Mouse (Mus musculus): Measurements from ENCODE around the gene Igfbp3. TPM values are rescaled to one million over a fixed set of nuclear protein-coding genes. Genes with fewer than 3 reads are reported as not detected.

Gene Igfbp3
- polyA plus RNA-seq, 1 experiment from 2014 or later = 46.0 TPM

- Histone ChIP-seq H3K4me1 (replicated peaks) (no peaks in the 10 kb centered on the region), H3K27ac (no peak overlapping the region), H3K36me3 (no peaks in the 10 kb centered on the region), H3K4me2 (replicated peaks) (no peak overlapping the region), H3K4me3 (replicated peaks) (no peak overlapping the region), H3K9ac (no peak overlapping the region), H3K27me3 (replicated peaks) (no peaks in the 10 kb centered on the region), H3K9me3 (no peaks in the 10 kb centered on the region)
- WGBS = 69% methylated on average over 7 of the region's 7 CpGs
- ATAC-seq = no peak
Measured at GRCm38 (mm10) chr11:7202206-7202605, 11.5 kb downstream of the Igfbp3 start.

- no peak for ATAC-seq
- 82% methylated on average over 9 of the region's 9 CpGs for WGBS
- H3K9ac ChIP-seq = no peak overlapping the region
Measured at GRCm38 (mm10) chr11:7200393-7200783, 13.3 kb downstream of the Igfbp3 start.

GRCm38 (mm10) chr11:7199736-7200392 is 13.9 kb downstream of the Igfbp3 start:
- no peak for ATAC-seq

More at GRCm38 (mm10) chr11:7200393-7200783, 13.3 kb downstream of the Igfbp3 start:
- Histone ChIP-seq H3K9me3 (no peaks in the 10 kb centered on the region), H3K27ac (no peak overlapping the region), H3K4me3 (replicated peaks) (no peak overlapping the region), H3K4me1 (replicated peaks) (no peaks in the 10 kb centered on the region), H3K36me3 (no peaks in the 10 kb centered on the region), H3K4me2 (replicated peaks) (no peak overlapping the region), H3K27me3 (replicated peaks) (no peaks in the 10 kb centered on the region)

GRCm38 (mm10) chr11:7198481-7199256 is 15.1 kb downstream of the Igfbp3 start:
- Histone ChIP-seq H3K4me1 (replicated peaks) (no peaks in the 10 kb centered on the region), H3K27ac (no peak overlapping the region), H3K9ac (no peak overlapping the region), H3K4me2 (replicated peaks) (no peak overlapping the region), H3K9me3 (no peaks in the 10 kb centered on the region), H3K4me3 (replicated peaks) (no peak overlapping the region), H3K27me3 (replicated peaks) (no peaks in the 10 kb centered on the region), H3K36me3 (no peaks in the 10 kb centered on the region)
- no peak for ATAC-seq
- WGBS = 69% methylated on average over 10 of the region's 10 CpGs

More at GRCm38 (mm10) chr11:7199736-7200392, 13.9 kb downstream of the Igfbp3 start:
- no peaks in the 10 kb centered on the region for H3K27me3 ChIP-seq (replicated peaks)
- WGBS = 57% methylated on average over 14 of the region's 14 CpGs
- H3K4me1 ChIP-seq (replicated peaks) = no peaks in the 10 kb centered on the region
- no peak overlapping the region for H3K4me3 ChIP-seq (replicated peaks)
- no peak overlapping the region for H3K27ac ChIP-seq
- H3K36me3 ChIP-seq = no peaks in the 10 kb centered on the region
- H3K9ac ChIP-seq = no peak overlapping the region
- no peaks in the 10 kb centered on the region for H3K9me3 ChIP-seq
- no peak overlapping the region for H3K4me2 ChIP-seq (replicated peaks)

- H3K9me3 ChIP-seq = no peaks in the 10 kb centered on the region
- no peaks in the 10 kb centered on the region for H3K36me3 ChIP-seq
- no peak overlapping the region for H3K9ac ChIP-seq
- 87% methylated on average over 19 of the region's 19 CpGs for WGBS
- H3K27ac ChIP-seq = no peak overlapping the region
- ATAC-seq = peak; percentile 22; the same call in 1 of the 2 replicates
- H3K4me2 ChIP-seq (replicated peaks) = peak overlapping the region; percentile 4; the same call in 1 of the 2 replicates
- no peaks in the 10 kb centered on the region for H3K4me1 ChIP-seq (replicated peaks)
- no peaks in the 10 kb centered on the region for H3K27me3 ChIP-seq (replicated peaks)
- H3K4me3 ChIP-seq (replicated peaks) = no peak overlapping the region
Measured at GRCm38 (mm10) chr11:7198006-7198405, 15.7 kb downstream of the Igfbp3 start.

GRCm38 (mm10) chr11:7197491-7197941 is 16.2 kb downstream of the Igfbp3 start, which contains the start of gene Igfbp1:
Igfbp1 (plus strand) TSS chr11:7197782.
- ATAC-seq = peak; percentile 70
- Histone ChIP-seq H3K4me1 (replicated peaks) (no peaks in the 10 kb centered on the region; the same call in 1 of the 2 replicates), H3K4me3 (replicated peaks) (no peak within 1 kb of the TSS), H3K27me3 (replicated peaks) (no peaks in the 10 kb centered on the region), H3K36me3 (no peaks in the 10 kb centered on the region), H3K9me3 (no peaks in the 10 kb centered on the region), H3K4me2 (replicated peaks) (peak within 1 kb of the TSS; percentile 4; the same call in 1 of the 2 replicates), H3K27ac (no peak within 1 kb of the TSS), H3K9ac (no peak within 1 kb of the TSS)
- 52% methylated on average over 12 of the region's 12 CpGs for WGBS

- ATAC-seq = no peak
- H3K27ac ChIP-seq = no peak overlapping the region
- H3K4me3 ChIP-seq (replicated peaks) = no peak overlapping the region
- no peak overlapping the region for H3K4me2 ChIP-seq (replicated peaks)
- WGBS = 85% methylated on average over 4 of the region's 4 CpGs
- H3K4me1 ChIP-seq (replicated peaks) = no peaks in the 10 kb centered on the region; the same call in 1 of the 2 replicates
- no peaks in the 10 kb centered on the region for H3K9me3 ChIP-seq
- H3K9ac ChIP-seq = no peak overlapping the region
- no peaks in the 10 kb centered on the region for H3K36me3 ChIP-seq
- no peaks in the 10 kb centered on the region for H3K27me3 ChIP-seq (replicated peaks)
Measured at GRCm38 (mm10) chr11:7195312-7195685, 18.4 kb downstream of the Igfbp3 start.

GRCm38 (mm10) chr11:7194432-7195311 is 19.1 kb downstream of the Igfbp3 start:
- H3K4me1 ChIP-seq (replicated peaks) = no peaks in the 10 kb centered on the region; the same call in 1 of the 2 replicates
- 77% methylated on average over 10 of the region's 10 CpGs for WGBS
- no peak overlapping the region for H3K27ac ChIP-seq
- H3K4me3 ChIP-seq (replicated peaks) = no peak overlapping the region
- no peak overlapping the region for H3K9ac ChIP-seq
- H3K27me3 ChIP-seq (replicated peaks) = no peaks in the 10 kb centered on the region
- ATAC-seq = no peak
- no peak overlapping the region for H3K4me2 ChIP-seq (replicated peaks)
- H3K36me3 ChIP-seq = no peaks in the 10 kb centered on the region
- H3K9me3 ChIP-seq = no peaks in the 10 kb centered on the region

GRCm38 (mm10) chr11:7193134-7193533 is 20.6 kb downstream of the Igfbp3 start:
- no peak overlapping the region for H3K4me2 ChIP-seq (replicated peaks)
- no peak for ATAC-seq
- no peak overlapping the region for H3K9ac ChIP-seq
- 54% methylated on average over 9 of the region's 9 CpGs for WGBS
- no peak overlapping the region for H3K27ac ChIP-seq
- no peaks in the 10 kb centered on the region; the same call in 1 of the 2 replicates for H3K4me1 ChIP-seq (replicated peaks)
- no peaks in the 10 kb centered on the region for H3K9me3 ChIP-seq
- no peaks in the 10 kb centered on the region for H3K27me3 ChIP-seq (replicated peaks)
- no peak overlapping the region for H3K4me3 ChIP-seq (replicated peaks)
- no peaks in the 10 kb centered on the region for H3K36me3 ChIP-seq

GRCm38 (mm10) chr11:7192710-7193109 is 21.0 kb downstream of the Igfbp3 start:
- Histone ChIP-seq H3K9me3 (no peaks in the 10 kb centered on the region), H3K4me1 (replicated peaks) (no peaks in the 10 kb centered on the region; the same call in 1 of the 2 replicates), H3K4me3 (replicated peaks) (no peak overlapping the region), H3K4me2 (replicated peaks) (no peak overlapping the region), H3K36me3 (no peaks in the 10 kb centered on the region), H3K9ac (no peak overlapping the region), H3K27me3 (replicated peaks) (no peaks in the 10 kb centered on the region), H3K27ac (no peak overlapping the region)
- WGBS = 33% methylated on average over 6 of the region's 6 CpGs
- peak; percentile 22; the same call in 1 of the 2 replicates for ATAC-seq

GRCm38 (mm10) chr11:7188469-7188868 is 25.3 kb downstream of the Igfbp3 start, which contains the start of gene Gm11985:
Gm11985 (minus strand) TSS chr11:7188569.
- Histone ChIP-seq H3K36me3 (no peaks in the 10 kb centered on the region), H3K27me3 (replicated peaks) (no peaks in the 10 kb centered on the region), H3K9ac (no peak within 1 kb of the TSS), H3K4me2 (replicated peaks) (no peak within 1 kb of the TSS), H3K4me3 (replicated peaks) (no peak within 1 kb of the TSS), H3K9me3 (no peaks in the 10 kb centered on the region), H3K27ac (no peak within 1 kb of the TSS), H3K4me1 (replicated peaks) (no peaks in the 10 kb centered on the region; the same call in 1 of the 2 replicates)
- WGBS = 88% methylated on average over 13 of the region's 13 CpGs
- no peak for ATAC-seq

GRCm38 (mm10) chr11:7187472-7187871 is 26.3 kb downstream of the Igfbp3 start:
- no peak overlapping the region for H3K9ac ChIP-seq
- H3K27me3 ChIP-seq (replicated peaks) = no peaks in the 10 kb centered on the region
- 48% methylated on average over 8 of the region's 8 CpGs for WGBS
- H3K36me3 ChIP-seq = no peaks in the 10 kb centered on the region
- no peak for ATAC-seq
- H3K9me3 ChIP-seq = no peaks in the 10 kb centered on the region
- H3K4me3 ChIP-seq (replicated peaks) = no peak overlapping the region
- no peaks in the 10 kb centered on the region; the same call in 1 of the 2 replicates for H3K4me1 ChIP-seq (replicated peaks)
- H3K27ac ChIP-seq = no peak overlapping the region
- no peak overlapping the region for H3K4me2 ChIP-seq (replicated peaks)
